Comparison of ENCODE assay signal across 8 mouse cellular contexts in the genomic region with DNA sequence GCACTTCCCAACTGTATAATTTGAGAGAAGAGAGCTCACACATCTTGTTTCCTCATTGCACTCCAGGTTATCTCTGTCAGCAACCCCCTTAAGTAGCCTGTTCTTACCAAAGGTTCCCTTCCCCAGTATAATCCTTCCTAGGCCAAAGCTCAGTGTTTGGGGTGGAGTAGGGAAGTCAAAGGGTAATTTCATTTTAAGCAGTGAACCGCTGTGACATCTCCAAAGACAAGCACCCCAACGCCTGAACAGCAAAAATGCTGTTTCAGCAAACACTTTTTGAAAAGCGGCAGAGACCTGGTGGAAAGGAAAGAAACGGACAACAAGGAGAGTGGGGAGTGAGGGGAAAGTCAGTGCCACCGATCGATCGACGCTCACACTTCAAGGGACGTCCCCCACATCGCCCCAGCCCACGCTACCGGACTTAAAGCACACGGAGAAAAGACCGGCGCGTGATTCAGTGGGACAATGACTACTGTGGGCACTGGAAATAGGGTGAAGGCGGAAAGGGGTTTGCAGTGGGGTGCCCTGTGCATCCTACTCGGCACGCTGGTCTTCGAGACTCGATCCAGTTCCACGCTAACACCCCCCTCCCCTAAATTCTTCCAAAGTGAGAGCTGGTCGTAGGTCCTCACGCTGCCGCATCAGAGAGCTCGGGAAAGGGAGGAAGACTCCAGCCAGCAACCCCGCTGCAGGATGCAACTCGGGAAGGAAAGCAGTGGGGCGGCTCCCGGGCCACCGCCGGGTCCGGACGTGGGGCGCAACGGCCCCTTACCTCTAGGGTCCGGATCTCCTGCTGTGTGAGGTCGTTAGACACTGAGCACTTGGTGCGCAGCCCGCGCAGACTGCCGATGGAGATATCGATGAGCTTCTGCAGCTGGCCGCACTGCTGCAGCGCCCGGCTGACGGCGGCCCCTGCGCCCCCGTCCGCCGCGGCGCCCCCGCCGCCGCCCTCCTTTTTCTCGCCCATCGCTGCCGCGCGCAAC. TPM values are rescaled to one million over a fixed set of nuclear protein-coding genes. Genes with fewer than 3 reads are reported as not detected.
A peak's percentile ranks its signal among the peaks of the same experiment; 100 is the strongest.
DNase-seq lines count a peak whose midpoint lies in the region; ATAC-seq and TF ChIP-seq lines count a peak whose summit lies in the region.

No protein-coding gene starts in this region.

- TF ChIP-seq POLR2A in MEL (IDR thresholded peaks at IDR 0.05; ENCODE audit: control insufficient read depth in 1 of 2, insufficient read depth in 1 of 2, low read depth in 1 of 2, low read length in 2 of 2, poor library complexity in 1 of 2), result no peak
- TF ChIP-seq POLR2A in liver, adult 2 months (IDR thresholded peaks at IDR 0.05; ENCODE audit: extremely low read depth, insufficient read depth, low read length), result no peak

- peaks cover 35% of the 10 kb centered on the region for H3K79me2 ChIP-seq in MEL (ENCODE audit: control insufficient read depth, insufficient read depth, low read length, poor library complexity)
- no peaks in the 10 kb centered on the region for H3K79me2 ChIP-seq in liver, adult 2 months (ENCODE audit: control insufficient read depth, insufficient read depth, low read length)

- TF ChIP-seq RAD21 in MEL (IDR thresholded peaks at IDR 0.05; ENCODE audit: low read depth, low read length), result no peak

- under 1% methylated on average over 38 of the region's 62 CpGs for WGBS in embryonic facial prominence, embryonic 11.5 days
- WGBS in liver, adult 2 months, result 2% methylated on average over 62 of the region's 62 CpGs

- TF ChIP-seq EP300 in MEL (IDR thresholded peaks at IDR 0.05; ENCODE audit: low read depth in 1 of 2, low read length in 2 of 2), result peak in 1 of 2 experiments; percentile 48; a peak in 1 of 4 replicates

- H3K4me2 ChIP-seq in embryonic facial prominence, embryonic 11.5 days (ENCODE audit: low read depth, low read length), result peak overlapping the region; percentile 72

- peak overlapping the region; percentile 91 for H3K9ac ChIP-seq in MEL (ENCODE audit: control insufficient read depth, low read depth, low read length, poor library complexity, severe bottlenecking)
- H3K9ac ChIP-seq in embryonic facial prominence, embryonic 11.5 days (replicated peaks; ENCODE audit: low read length), result peak overlapping the region; percentile 89
- peak overlapping the region; percentile 85 for H3K9ac ChIP-seq in liver, adult 2 months (ENCODE audit: low read depth, low read length)

- H3K27me3 ChIP-seq in MEL (ENCODE audit: control insufficient read depth in 1 of 2, insufficient read depth in 2 of 2, low read length in 2 of 2), result no peaks in the 10 kb centered on the region
- no peaks in the 10 kb centered on the region for H3K27me3 ChIP-seq in embryonic facial prominence, embryonic 11.5 days (ENCODE audit: control insufficient read depth, insufficient read depth, low read length)
- H3K27me3 ChIP-seq in liver, adult 2 months (ENCODE audit: control insufficient read depth, insufficient read depth, low read length), result no peaks in the 10 kb centered on the region

- H3K4me3 ChIP-seq in layer of hippocampus, adult 2 months, result peak overlapping the region; percentile 95
- H3K4me3 ChIP-seq in MEL (ENCODE audit: control insufficient read depth in 1 of 2, insufficient read depth in 1 of 2, low read depth in 2 of 2, low read length in 2 of 2), result peak overlapping the region; percentile 76 to 96
- H3K4me3 ChIP-seq in embryonic facial prominence, embryonic 11.5 days (ENCODE audit: low read depth, low read length), result peak overlapping the region; percentile 88
- H3K4me3 ChIP-seq in liver, adult 2 months (ENCODE audit: insufficient read depth, low read depth, low read length), result peak overlapping the region; percentile 79

- DNase-seq in layer of hippocampus, adult 2 months (ENCODE audit: low spot score in 2 of 2), result no peak
- DNase-seq in layer of hippocampus, adult 9-10 months (ENCODE audit: low spot score), result no peak
- DNase-seq in MEL (ENCODE audit: low read depth, low spot score), result peak; percentile 81
- peak; percentile 51 for DNase-seq in embryonic facial prominence, embryonic 11.5 days (ENCODE audit: low spot score)
- DNase-seq in heart, postnatal 25 days (ENCODE audit: low spot score), result peak; percentile 16
- DNase-seq in liver, adult 2 months (ENCODE audit: extremely low read depth, low read depth, low spot score), result no peak
- DNase-seq in naive thymus-derived CD4-positive, alpha-beta T cell, adult 2 months (ENCODE audit: low read depth), result peak; percentile 54

- intact Hi-C loops in heart, postnatal 25 days (cut with DNase I), result loop anchor here (2.0 to 5.0 kb wide), 2 partner anchors 67 to 115 kb away; no protein-coding TSS in a partner anchor

- peak overlapping the region; percentile 99 for H3K27ac ChIP-seq in layer of hippocampus, adult 2 months
- peak overlapping the region; percentile 36 for H3K27ac ChIP-seq in MEL (ENCODE audit: control insufficient read depth, low read depth, low read length)
- H3K27ac ChIP-seq in embryonic facial prominence, embryonic 11.5 days (replicated peaks; ENCODE audit: low read depth, low read length), result peak overlapping the region; percentile 81
- H3K27ac ChIP-seq in liver, adult 2 months (replicated peaks; ENCODE audit: insufficient read depth, low read depth, low read length), result peak overlapping the region; percentile 28; the same call in 1 of the 2 replicates

- TF ChIP-seq CTCF in layer of hippocampus, adult 2 months (conservative IDR thresholded peaks at IDR 0.05), result no peak
- TF ChIP-seq CTCF in MEL (IDR thresholded peaks at IDR 0.05 in 2 of 3, conservative IDR thresholded peaks at IDR 0.05 in 1 of 3; ENCODE audit: control insufficient read depth in 1 of 3, insufficient read depth in 1 of 3, low read depth in 2 of 3, low read length in 3 of 3, poor library complexity in 1 of 3, severe bottlenecking in 1 of 3), result no peak
- no peak for TF ChIP-seq CTCF in liver, adult 2 months (IDR thresholded peaks at IDR 0.05; ENCODE audit: low read depth, low read length)

- no peaks in the 10 kb centered on the region for H3K9me3 ChIP-seq in MEL (replicated peaks; ENCODE audit: insufficient read depth, low read length)
- no peaks in the 10 kb centered on the region for H3K9me3 ChIP-seq in embryonic facial prominence, embryonic 11.5 days (replicated peaks; ENCODE audit: control insufficient read depth, low read length)

- H3K36me3 ChIP-seq in MEL (ENCODE audit: control insufficient read depth in 1 of 2, insufficient read depth in 2 of 2, low read length in 2 of 2), result peaks cover 0 to 21% of the 10 kb centered on the region in 2 experiments; a peak in 2 of 4 replicates
- no peaks in the 10 kb centered on the region for H3K36me3 ChIP-seq in embryonic facial prominence, embryonic 11.5 days (replicated peaks; ENCODE audit: control insufficient read depth, insufficient read depth, low read depth, low read length)
- no peaks in the 10 kb centered on the region for H3K36me3 ChIP-seq in liver, adult 2 months (ENCODE audit: control insufficient read depth, insufficient read depth, low read length)

- peaks cover 15 to 46% of the 10 kb centered on the region in 2 experiments for H3K4me1 ChIP-seq in MEL (ENCODE audit: control insufficient read depth in 1 of 2, insufficient read depth in 2 of 2, low read length in 2 of 2)
- H3K4me1 ChIP-seq in embryonic facial prominence, embryonic 11.5 days (ENCODE audit: control insufficient read depth, insufficient read depth, low read length), result no peaks in the 10 kb centered on the region; the same call in 1 of the 2 replicates
- H3K4me1 ChIP-seq in liver, adult 2 months (ENCODE audit: control insufficient read depth, insufficient read depth, low read length), result peaks cover 4% of the 10 kb centered on the region

- ATAC-seq in embryonic facial prominence, embryonic 11.5 days (replicated peaks; ENCODE audit: insufficient number of reproducible peaks, low FRiP score, low TSS enrichment, low read depth), result peak; percentile 60
- ATAC-seq in granulocyte monocyte progenitor cell, adult 5-6 weeks (replicated peaks; ENCODE audit: poor library complexity, severe bottlenecking), result no peak

TF ChIP-seq in MEL, 35 proteins besides CTCF, POLR2A, EP300 and RAD21 (continues in another document):
- TF ChIP-seq MXI1 (IDR thresholded peaks at IDR 0.05; ENCODE audit: low read depth, low read length) (peak; percentile 23; the same call in 1 of the 2 replicates), RCOR1 (IDR thresholded peaks at IDR 0.05; ENCODE audit: low read depth, low read length) (no peak), MAFK (IDR thresholded peaks at IDR 0.05; ENCODE audit: borderline replicate concordance, low read depth, low read length) (peak; percentile 94), TBP (IDR thresholded peaks at IDR 0.05; ENCODE audit: low read depth, low read length) (peak; percentile 46; the same call in 1 of the 2 replicates), ZMIZ1 (IDR thresholded peaks at IDR 0.05; ENCODE audit: low read depth, low read length) (no peak; the same call in 1 of the 2 replicates), CHD1 (IDR thresholded peaks at IDR 0.05; ENCODE audit: low read depth, low read length) (no peak), MEF2A (IDR thresholded peaks at IDR 0.05; ENCODE audit: extremely low read depth, insufficient replicate concordance, low read depth, low read length, poor library complexity, severe bottlenecking) (no peak), NELFE (IDR thresholded peaks at IDR 0.05; ENCODE audit: low read depth, low read length) (no peak), NRF1 (IDR thresholded peaks at IDR 0.05; ENCODE audit: insufficient read depth, low read depth, low read length, poor library complexity, severe bottlenecking) (no peak; the same call in 1 of the 2 replicates), ELF1 (IDR thresholded peaks at IDR 0.05; ENCODE audit: low read depth, low read length) (no peak), JUND (IDR thresholded peaks at IDR 0.05; ENCODE audit: low read depth, low read length) (no peak), TCF12 (IDR thresholded peaks at IDR 0.05; ENCODE audit: low read depth, low read length) (no peak), SIN3A (IDR thresholded peaks at IDR 0.05; ENCODE audit: low read length) (peak; percentile 76; the same call in 1 of the 2 replicates), SMC3 (IDR thresholded peaks at IDR 0.05; ENCODE audit: low read depth, low read length) (peak; percentile 16), ETS1 (IDR thresholded peaks at IDR 0.05; ENCODE audit: low read depth, low read length) (no peak)

RNA-seq across cellular contexts. Expression of a gene that starts 0.6 kb away (rescaled TPM):
- 100 to 1,000 TPM; 230 to 231 TPM for total RNA-seq in layer of hippocampus, adult 2 months (2021)
- total RNA-seq in MEL (2012; rRNA removed), result 9.7 and 10.5 TPM in 2 replicates
- polyA plus RNA-seq in MEL (2012; ENCODE audit: insufficient read depth in 1 of 2, insufficient read length in 2 of 2, low read depth in 1 of 2, low replicate concordance in 2 of 2, missing spikeins in 1 of 2), result 10 to 100 TPM in 1 of 2 experiments, not detected in 1; 18.4 TPM
- polyA plus RNA-seq in embryonic facial prominence, embryonic 11.5 days (2014; fragmentation: Nextera tagmentation; extraction: Ambion mirVana), result 2.9 and 4.3 TPM in 2 replicates
- total RNA-seq in heart, postnatal 25 days (2021), result 1 to 10 TPM; 7.3 TPM
- 0.65 and 1.2 TPM in 2 replicates for total RNA-seq in liver, adult 2 months (2014; rRNA removed)
- polyA plus RNA-seq in liver, adult 2 months (2012; rRNA removed), result 1.2 and 1.5 TPM in 2 replicates
- 8.1 and 19.2 TPM in 2 replicates for total RNA-seq in granulocyte monocyte progenitor cell, adult 5-6 weeks (2014; fragmentation: Nextera tagmentation)
- 5.4 and 8.2 TPM in 2 replicates for total RNA-seq in granulocyte monocyte progenitor cell, adult 5-6 weeks (2017)

Comparison
In these comparisons a context has a peak if more than half of its experiments do, and no peak if none do; other contexts are left out.
1. DNase-seq: peak in MEL (single experiment), embryonic facial prominence, embryonic 11.5 days (single experiment), heart, postnatal 25 days (single experiment) and naive thymus-derived CD4-positive, alpha-beta T cell, adult 2 months (single experiment); none in layer of hippocampus, adult 2 months (0 of 2), layer of hippocampus, adult 9-10 months (single experiment) and liver, adult 2 months (single experiment).
2. H3K27ac ChIP-seq: peak in every context shown above with its lines; median percentile 99 in layer of hippocampus, adult 2 months; 81 in embryonic facial prominence, embryonic 11.5 days; 36 in MEL; 28 in liver, adult 2 months.
3. RNA of a gene that starts 0.6 kb away (total RNA-seq): 230 to 231 TPM in layer of hippocampus, adult 2 months; 9.7 to 10.5 TPM in MEL, 5.4 to 19.2 TPM in granulocyte monocyte progenitor cell, adult 5-6 weeks, 7.3 TPM in heart, postnatal 25 days and 0.65 to 1.2 TPM in liver, adult 2 months; every median in the first group is over 10 times any median in the second.
4. Peak in every context shown above with its lines, with median percentiles within 50 percentile points of each other: H3K4me3 ChIP-seq and H3K9ac ChIP-seq.